Mouse (Mus musculus): ENCODE results near the gene Ntmt1. TPM values are rescaled to one million over a fixed set of nuclear protein-coding genes. Genes with fewer than 3 reads are reported as not detected.
A peak's percentile ranks its signal among the peaks of the same experiment; 100 is the strongest.

Gene Ntmt1
- polyA plus RNA-seq, 1 experiment from 2014 or later: 107 TPM

- ATAC-seq (ENCODE audit: low read depth): no peak
- 29% methylated on average over 5 of the region's 5 CpGs for WGBS
- H3K9ac ChIP-seq: no peak overlapping the region
Measured at GRCm38 (mm10) chr2:30829315-30829714, 21.7 kb downstream of the Ntmt1 start.

DNA sequence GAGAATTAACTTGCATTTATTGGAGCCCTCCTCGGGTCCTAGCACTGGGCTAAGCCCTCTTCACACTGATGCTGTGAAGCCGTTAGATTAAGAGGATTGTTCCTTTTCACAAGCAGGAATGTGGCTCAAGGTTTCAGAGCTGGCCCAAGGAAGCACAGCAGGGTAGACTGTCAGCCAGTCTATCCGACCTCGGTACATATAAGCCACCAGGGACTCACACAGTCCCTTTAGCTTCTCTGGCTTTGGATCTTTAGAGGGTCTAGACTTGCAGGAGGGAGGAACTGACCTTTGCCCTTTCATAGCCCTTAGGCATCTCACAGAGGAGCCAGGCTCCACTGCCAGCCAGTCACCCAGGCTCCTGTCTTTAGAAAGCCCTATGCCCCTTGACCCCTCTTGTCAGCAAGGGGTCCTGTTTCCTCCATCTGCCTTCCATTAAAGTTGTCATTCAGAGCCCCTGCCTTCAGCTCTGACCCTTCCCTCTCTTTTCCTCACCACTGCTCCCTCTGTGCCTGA lies 22.7 kb downstream of the Ntmt1 start, which contains the start of gene Asb6:
TSS of gene Asb6 (minus strand) at position 51 of the 513 bp plus-strand sequence.
- Histone ChIP-seq H3K4me3 (no peak within 1 kb of the TSS), H3K36me3 (peaks cover 12% of the 10 kb centered on the region), H3K4me1 (replicated peaks) (peaks cover 31% of the 10 kb centered on the region), H3K4me2 (no peak within 1 kb of the TSS), H3K9me3 (no peaks in the 10 kb centered on the region), H3K27ac (replicated peaks) (no peak within 1 kb of the TSS), H3K9ac (no peak within 1 kb of the TSS), H3K27me3 (0 out of 2 replicates have a peak, but pooled peaks cover 7% of the 10 kb centered on the region)
- no peak for ATAC-seq (ENCODE audit: low read depth)
- 34% methylated on average over 4 of the region's 4 CpGs for WGBS

More at GRCm38 (mm10) chr2:30829315-30829714, 21.7 kb downstream of the Ntmt1 start:
- H3K4me1 ChIP-seq (replicated peaks): peaks cover 31% of the 10 kb centered on the region
- H3K4me3 ChIP-seq: no peak overlapping the region
- no peak overlapping the region for H3K4me2 ChIP-seq
- H3K9me3 ChIP-seq: no peaks in the 10 kb centered on the region
- H3K36me3 ChIP-seq: peaks cover 22% of the 10 kb centered on the region
- 0 out of 2 replicates have a peak, but pooled peaks cover 5% of the 10 kb centered on the region for H3K27me3 ChIP-seq
- no peak overlapping the region for H3K27ac ChIP-seq (replicated peaks)

- 63% methylated on average over 5 of the region's 5 CpGs for WGBS
- ATAC-seq (ENCODE audit: low read depth): no peak
- 0 out of 2 replicates have a peak overlapping the region, but pooled peaks have one; percentile 38 for H3K9ac ChIP-seq
- H3K27me3 ChIP-seq: peaks cover 15% of the 10 kb centered on the region; the same call in 1 of the 2 replicates
- H3K27ac ChIP-seq (replicated peaks): peak overlapping the region; percentile 49
- no peaks in the 10 kb centered on the region for H3K9me3 ChIP-seq
- no peaks in the 10 kb centered on the region for H3K36me3 ChIP-seq
- no peak overlapping the region for H3K4me2 ChIP-seq
- no peak overlapping the region for H3K4me3 ChIP-seq
- H3K4me1 ChIP-seq (replicated peaks): peaks cover 26% of the 10 kb centered on the region
Measured at GRCm38 (mm10) chr2:30833644-30834043, 26.0 kb downstream of the Ntmt1 start.

GRCm38 (mm10) chr2:30834373-30835022 lies 26.9 kb downstream of the Ntmt1 start, which contains the start of gene Prrx2:
Prrx2 (plus strand) TSS chr2:30834972.
- Histone ChIP-seq H3K27me3 (peaks cover 15% of the 10 kb centered on the region; the same call in 1 of the 2 replicates), H3K27ac (replicated peaks) (peak within 1 kb of the TSS; percentile 49), H3K9ac (no peak within 1 kb of the TSS), H3K4me2 (no peak within 1 kb of the TSS), H3K9me3 (no peaks in the 10 kb centered on the region), H3K4me1 (replicated peaks) (peaks cover 26% of the 10 kb centered on the region), H3K4me3 (no peak within 1 kb of the TSS), H3K36me3 (no peaks in the 10 kb centered on the region)
- 66% methylated on average over 9 of the region's 10 CpGs for WGBS
- no peak for ATAC-seq (ENCODE audit: low read depth)

GRCm38 (mm10) chr2:30836238-30836990 lies 28.8 kb downstream of the Ntmt1 start:
- Histone ChIP-seq H3K27ac (replicated peaks) (0 out of 2 replicates have a peak overlapping the region, but pooled peaks have one; percentile 42), H3K9ac (peak overlapping the region; percentile 43; the same call in 1 of the 2 replicates), H3K4me1 (replicated peaks) (peaks cover 26% of the 10 kb centered on the region), H3K36me3 (no peaks in the 10 kb centered on the region), H3K9me3 (no peaks in the 10 kb centered on the region), H3K4me3 (no peak overlapping the region), H3K4me2 (peak overlapping the region; percentile 29), H3K27me3 (peaks cover 23% of the 10 kb centered on the region)
- 5% methylated on average over 21 of the region's 21 CpGs for WGBS
- no peak for ATAC-seq (ENCODE audit: low read depth)

DNA sequence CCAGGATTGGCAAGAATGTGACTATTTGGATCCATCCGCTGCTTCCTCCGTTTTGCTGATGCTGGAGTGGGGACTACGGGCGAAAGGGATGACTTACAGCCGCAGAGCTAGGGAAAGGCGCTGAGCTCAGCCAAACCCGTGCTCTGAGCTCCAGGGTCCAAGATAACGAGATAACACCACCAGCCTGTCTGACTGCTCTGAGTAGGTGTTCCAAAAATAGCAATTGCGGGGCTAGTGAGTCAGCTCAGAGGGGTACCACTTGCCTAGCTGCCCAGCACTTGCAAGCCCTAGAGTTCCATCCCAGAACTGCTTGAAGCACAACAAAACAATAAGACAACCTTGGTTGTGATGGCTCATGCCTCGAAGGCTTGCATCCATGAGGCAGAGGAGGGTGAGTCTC lies 35.0 kb downstream of the Ntmt1 start:
- H3K4me2 ChIP-seq: no peak overlapping the region
- peaks cover 71% of the 10 kb centered on the region for H3K27me3 ChIP-seq
- no peak overlapping the region for H3K4me3 ChIP-seq
- H3K36me3 ChIP-seq: no peaks in the 10 kb centered on the region
- WGBS: 67% methylated on average over 10 of the region's 10 CpGs
- no peaks in the 10 kb centered on the region for H3K9me3 ChIP-seq
- H3K9ac ChIP-seq: no peak overlapping the region
- H3K27ac ChIP-seq (replicated peaks): no peak overlapping the region
- no peak for ATAC-seq (ENCODE audit: low read depth)
- H3K4me1 ChIP-seq (replicated peaks): peaks cover 10% of the 10 kb centered on the region

- H3K9ac ChIP-seq: peak overlapping the region; percentile 64
- H3K27me3 ChIP-seq: peaks cover 67% of the 10 kb centered on the region
- no peaks in the 10 kb centered on the region for H3K9me3 ChIP-seq
- peak overlapping the region; percentile 69 for H3K4me2 ChIP-seq
- WGBS: 1% methylated on average over 80 of the region's 80 CpGs
- peaks cover 10% of the 10 kb centered on the region for H3K4me1 ChIP-seq (replicated peaks)
- peak overlapping the region; percentile 44 for H3K4me3 ChIP-seq
- no peaks in the 10 kb centered on the region for H3K36me3 ChIP-seq
- ATAC-seq (ENCODE audit: low read depth): no peak
- H3K27ac ChIP-seq (replicated peaks): no peak overlapping the region
Measured at GRCm38 (mm10) chr2:30845152-30846070, 37.8 kb downstream of the Ntmt1 start.

GRCm38 (mm10) chr2:30846236-30846635 lies 38.6 kb downstream of the Ntmt1 start:
- ATAC-seq (ENCODE audit: low read depth): no peak
- H3K4me2 ChIP-seq: peak overlapping the region; percentile 69
- no peaks in the 10 kb centered on the region for H3K9me3 ChIP-seq
- no peak overlapping the region for H3K27ac ChIP-seq (replicated peaks)
- no peak overlapping the region for H3K9ac ChIP-seq
- peak overlapping the region; percentile 44 for H3K4me3 ChIP-seq
- H3K27me3 ChIP-seq: peaks cover 66% of the 10 kb centered on the region
- no peaks in the 10 kb centered on the region for H3K36me3 ChIP-seq
- peaks cover 10% of the 10 kb centered on the region for H3K4me1 ChIP-seq (replicated peaks)
- 75% methylated on average over 8 of the region's 8 CpGs for WGBS

DNA sequence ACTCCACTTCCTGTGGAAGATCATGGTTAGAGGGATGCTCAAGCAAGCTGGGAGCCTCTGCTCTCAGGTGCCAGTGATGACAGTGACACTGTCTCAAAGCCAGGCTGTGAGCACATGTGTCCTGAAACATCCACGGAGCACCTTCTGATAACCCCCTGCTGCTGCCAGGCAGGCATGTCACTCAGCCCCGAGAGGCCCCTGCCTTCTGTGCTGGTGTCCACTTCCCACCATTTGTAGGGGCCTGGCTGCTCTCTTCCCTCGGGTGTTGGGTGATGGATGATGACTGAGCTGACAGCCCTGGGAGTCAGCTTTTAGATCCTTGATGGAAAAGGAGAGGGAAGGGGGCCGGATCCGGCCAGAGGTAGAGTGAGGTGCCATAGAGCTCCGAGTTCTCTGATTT lies 39.1 kb downstream of the Ntmt1 start:
- ATAC-seq (ENCODE audit: low read depth): no peak
- no peak overlapping the region for H3K27ac ChIP-seq (replicated peaks)
- H3K36me3 ChIP-seq: no peaks in the 10 kb centered on the region
- peaks cover 10% of the 10 kb centered on the region for H3K4me1 ChIP-seq (replicated peaks)
- H3K9ac ChIP-seq: no peak overlapping the region
- H3K4me2 ChIP-seq: no peak overlapping the region
- no peaks in the 10 kb centered on the region for H3K9me3 ChIP-seq
- H3K27me3 ChIP-seq: peaks cover 62% of the 10 kb centered on the region
- H3K4me3 ChIP-seq: no peak overlapping the region
- WGBS: 28% methylated on average over 6 of the region's 6 CpGs

- Histone ChIP-seq H3K4me1 (replicated peaks) (peaks cover 25% of the 10 kb centered on the region), H3K36me3 (no peaks in the 10 kb centered on the region), H3K27me3 (peaks cover 49% of the 10 kb centered on the region), H3K9ac (no peak overlapping the region), H3K9me3 (no peaks in the 10 kb centered on the region), H3K27ac (replicated peaks) (no peak overlapping the region), H3K4me3 (no peak overlapping the region), H3K4me2 (no peak overlapping the region)
- no peak for ATAC-seq (ENCODE audit: low read depth)
- WGBS: 56% methylated on average over 8 of the region's 8 CpGs
Measured at GRCm38 (mm10) chr2:30848184-30848583, 40.6 kb downstream of the Ntmt1 start.

DNA sequence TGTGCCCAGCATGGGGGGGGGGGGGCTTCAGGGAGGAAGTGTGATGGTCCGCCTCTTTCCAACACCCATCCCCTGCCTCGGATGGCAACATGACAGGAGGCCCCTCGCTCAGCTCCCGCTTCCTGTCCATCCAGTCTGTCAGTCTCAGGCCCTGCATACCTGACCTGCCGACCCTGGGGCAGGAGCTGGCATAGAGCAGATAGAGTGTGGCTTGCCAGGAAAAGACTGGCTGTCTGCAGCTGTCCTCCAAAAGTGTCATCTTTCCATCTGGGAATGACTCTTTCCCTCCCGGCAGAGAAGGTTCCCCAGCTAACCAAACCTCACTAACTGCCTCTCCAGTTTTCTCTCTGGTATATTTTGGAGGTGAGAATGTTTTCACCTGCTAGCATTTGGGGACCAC lies 43.0 kb downstream of the Ntmt1 start:
- no peaks in the 10 kb centered on the region for H3K9me3 ChIP-seq
- H3K36me3 ChIP-seq: no peaks in the 10 kb centered on the region
- peaks cover 28% of the 10 kb centered on the region for H3K27me3 ChIP-seq
- H3K4me1 ChIP-seq (replicated peaks): peaks cover 19% of the 10 kb centered on the region
- no peak overlapping the region for H3K4me2 ChIP-seq
- no peak overlapping the region for H3K27ac ChIP-seq (replicated peaks)
- H3K9ac ChIP-seq: no peak overlapping the region
- WGBS: 63% methylated on average over 6 of the region's 6 CpGs
- H3K4me3 ChIP-seq: no peak overlapping the region
- no peak for ATAC-seq (ENCODE audit: low read depth)

Data from neural tube, embryonic 13.5 days (tissue).